Mouse (Mus musculus): ENCODE data around the gene Epb41l2.

DNA sequence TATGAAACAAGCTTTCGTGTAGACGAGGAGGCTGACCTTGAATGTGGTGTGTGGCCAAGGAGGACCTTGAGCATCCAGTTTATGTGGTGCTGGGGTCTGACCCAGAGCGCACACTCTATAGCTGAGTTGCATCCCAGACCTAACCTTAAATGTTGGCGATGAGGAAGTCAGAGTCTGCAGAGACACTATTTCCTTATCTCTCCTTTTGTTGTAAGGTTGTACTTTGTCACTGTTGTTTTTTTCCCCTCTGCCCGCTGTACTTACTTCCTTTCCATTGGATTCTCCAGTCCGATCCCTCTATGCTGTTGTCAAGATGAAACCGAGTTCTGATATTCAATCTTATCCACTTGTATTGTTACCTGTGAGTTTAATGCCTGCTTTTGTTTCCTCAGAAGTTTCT is 5.6 kb downstream of the Epb41l2 start:
- TF ChIP-seq POLR2A (IDR thresholded peaks at IDR 0.05; ENCODE audit: insufficient read depth, low read depth, low read length): no peak
- TF ChIP-seq CTCF (IDR thresholded peaks at IDR 0.05; ENCODE audit: insufficient read depth, low read depth, low read length): no peak

Data from olfactory bulb, adult 2 months (tissue).